Mouse (Mus musculus): ENCODE data around the gene Abhd6.

The Abhd6 gene

GRCm38 (mm10) chr14:8002432-8003092 is at the start of gene Abhd6:
Gene Abhd6, plus strand, starts transcription at chr14:8002902.
- DNase-seq (ENCODE audit: low spot score in 2 of 2), result peak; percentile 91 to 93

- no peak for DNase-seq (ENCODE audit: low spot score in 2 of 2)
Measured at GRCm38 (mm10) chr14:7954071-7954471, 48.6 kb upstream of the Abhd6 start.

- DNase-seq (ENCODE audit: low spot score in 2 of 2), result no peak
Measured at GRCm38 (mm10) chr14:7956427-7956826, 46.3 kb upstream of the Abhd6 start.

GRCm38 (mm10) chr14:7957049-7957448 is 45.7 kb upstream of the Abhd6 start, which contains the start of gene Gm45521:
Gene Gm45521, plus strand, starts transcription at chr14:7957288.
- DNase-seq (ENCODE audit: low spot score in 2 of 2), result no peak

- DNase-seq (ENCODE audit: low spot score in 2 of 2), result peak in 1 of 2 experiments; percentile 60
Measured at GRCm38 (mm10) chr14:7960616-7961015, 42.1 kb upstream of the Abhd6 start.

- DNase-seq (ENCODE audit: low spot score in 2 of 2), result no peak
Measured at GRCm38 (mm10) chr14:7961714-7962113, 41.0 kb upstream of the Abhd6 start.

GRCm38 (mm10) chr14:7962626-7963025 is 40.1 kb upstream of the Abhd6 start:
- DNase-seq (ENCODE audit: low spot score in 2 of 2), result no peak

GRCm38 (mm10) chr14:7963160-7963559 is 39.5 kb upstream of the Abhd6 start:
- DNase-seq (ENCODE audit: low spot score in 2 of 2), result no peak

GRCm38 (mm10) chr14:7964219-7964889 is 38.3 kb upstream of the Abhd6 start:
- peak; percentile 69 to 80 for DNase-seq (ENCODE audit: low spot score in 2 of 2)

- DNase-seq (ENCODE audit: low spot score in 2 of 2), result no peak
Measured at GRCm38 (mm10) chr14:7971889-7972493, 30.7 kb upstream of the Abhd6 start.

- DNase-seq (ENCODE audit: low spot score in 2 of 2), result no peak
Measured at GRCm38 (mm10) chr14:7974643-7975042, 28.1 kb upstream of the Abhd6 start.

GRCm38 (mm10) chr14:7975177-7975576 is 27.5 kb upstream of the Abhd6 start:
- no peak for DNase-seq (ENCODE audit: low spot score in 2 of 2)

GRCm38 (mm10) chr14:7977471-7977870 is 25.2 kb upstream of the Abhd6 start:
- no peak for DNase-seq (ENCODE audit: low spot score in 2 of 2)

GRCm38 (mm10) chr14:7978183-7978582 is 24.5 kb upstream of the Abhd6 start:
- DNase-seq (ENCODE audit: low spot score in 2 of 2), result no peak

GRCm38 (mm10) chr14:7981226-7981625 is 21.5 kb upstream of the Abhd6 start:
- DNase-seq (ENCODE audit: low spot score in 2 of 2), result no peak

- DNase-seq (ENCODE audit: low spot score in 2 of 2), result no peak
Measured at GRCm38 (mm10) chr14:7986913-7987312, 15.8 kb upstream of the Abhd6 start.

GRCm38 (mm10) chr14:7989371-7989770 is 13.3 kb upstream of the Abhd6 start:
- DNase-seq (ENCODE audit: low spot score in 2 of 2), result no peak

- no peak for DNase-seq (ENCODE audit: low spot score in 2 of 2)
Measured at GRCm38 (mm10) chr14:7989961-7990360, 12.7 kb upstream of the Abhd6 start.

- no peak for DNase-seq (ENCODE audit: low spot score in 2 of 2)
Measured at GRCm38 (mm10) chr14:7991108-7991776, 11.5 kb upstream of the Abhd6 start.

- DNase-seq (ENCODE audit: low spot score in 2 of 2), result no peak
Measured at GRCm38 (mm10) chr14:7992158-7992557, 10.5 kb upstream of the Abhd6 start.

GRCm38 (mm10) chr14:7994271-7994767 is 8.4 kb upstream of the Abhd6 start, which contains the start of gene Dnase1l3:
Gene Dnase1l3, minus strand, starts transcription at chr14:7994573.
- DNase-seq (ENCODE audit: low spot score in 2 of 2), result peak in 1 of 2 experiments; percentile 56

GRCm38 (mm10) chr14:7997255-7997696 is 5.4 kb upstream of the Abhd6 start:
- peak; percentile 89 to 93 for DNase-seq (ENCODE audit: low spot score in 2 of 2)

All from right cerebral cortex, postnatal 10 days (tissue).